Mouse (Mus musculus): ENCODE measurements at regions not wholly inside any gene's neighbourhood (a gene's known extent, or its start where the extent isn't known, plus 50 kb on each side); places are given as distances from the start of the nearest gene placed in this dataset.

- no peak overlapping the region for H3ac ChIP-seq (ENCODE audit: control insufficient read depth, insufficient read length, low read depth)
Observed at GRCm38 (mm10) chr10:30281666-30282065, 81.3 kb upstream of the Cenpw start.

GRCm38 (mm10) chr10:30280451-30280850 lies 80.1 kb upstream of the Cenpw start:
- H3K4me3 ChIP-seq (ENCODE audit: insufficient read depth, poor library complexity, severe bottlenecking): no peak overlapping the region
- no peaks in the 10 kb centered on the region for H3K79me3 ChIP-seq (ENCODE audit: low read depth)
- no peaks in the 10 kb centered on the region for H3K79me2 ChIP-seq (ENCODE audit: control insufficient read depth, insufficient read depth)
- H3K36me3 ChIP-seq (ENCODE audit: control insufficient read depth, insufficient read depth): no peaks in the 10 kb centered on the region
- no peaks in the 10 kb centered on the region for H3K27me3 ChIP-seq (ENCODE audit: control insufficient read depth, insufficient read depth, insufficient read length)
- no peak for TF ChIP-seq CEBPB (IDR thresholded peaks at IDR 0.05; ENCODE audit: low read depth)
- no peak for TF ChIP-seq USF1 (IDR thresholded peaks at IDR 0.05; ENCODE audit: low read depth)
- no peak for TF ChIP-seq MYOD1 (IDR thresholded peaks at IDR 0.05; ENCODE audit: control insufficient read depth, insufficient read length, low read depth)
- TF ChIP-seq FOSL1 (IDR thresholded peaks at IDR 0.05; ENCODE audit: insufficient read depth, low read length, poor library complexity, severe bottlenecking): no peak
- TF ChIP-seq MAX (IDR thresholded peaks at IDR 0.05): no peak
- no peak for TF ChIP-seq CTCF (IDR thresholded peaks at IDR 0.05; ENCODE audit: control insufficient read depth, insufficient read depth, insufficient read length)
- TF ChIP-seq MYOG (IDR thresholded peaks at IDR 0.05; ENCODE audit: control insufficient read depth, extremely low read depth, insufficient read length): no peak
- no peak overlapping the region for H3ac ChIP-seq (ENCODE audit: control insufficient read depth, insufficient read length, low read depth)

More at GRCm38 (mm10) chr10:30281666-30282065, 81.3 kb upstream of the Cenpw start:
- Histone ChIP-seq H3K36me3 (ENCODE audit: control insufficient read depth, insufficient read depth) (no peaks in the 10 kb centered on the region), H3K79me3 (ENCODE audit: low read depth) (no peaks in the 10 kb centered on the region), H3K4me3 (ENCODE audit: insufficient read depth, poor library complexity, severe bottlenecking) (no peak overlapping the region), H3K79me2 (ENCODE audit: control insufficient read depth, insufficient read depth) (no peaks in the 10 kb centered on the region), H3K27me3 (ENCODE audit: control insufficient read depth, insufficient read depth, insufficient read length) (no peaks in the 10 kb centered on the region)
- TF ChIP-seq MAX (IDR thresholded peaks at IDR 0.05) (no peak), MYOD1 (IDR thresholded peaks at IDR 0.05; ENCODE audit: control insufficient read depth, insufficient read length, low read depth) (no peak), MYOG (IDR thresholded peaks at IDR 0.05; ENCODE audit: control insufficient read depth, extremely low read depth, insufficient read length) (no peak), FOSL1 (IDR thresholded peaks at IDR 0.05; ENCODE audit: insufficient read depth, low read length, poor library complexity, severe bottlenecking) (no peak), CEBPB (IDR thresholded peaks at IDR 0.05; ENCODE audit: low read depth) (no peak), CTCF (IDR thresholded peaks at IDR 0.05; ENCODE audit: control insufficient read depth, insufficient read depth, insufficient read length) (no peak), USF1 (IDR thresholded peaks at IDR 0.05; ENCODE audit: low read depth) (no peak)

GRCm38 (mm10) chr10:30279978-30280377 lies 79.6 kb upstream of the Cenpw start:
- Histone ChIP-seq H3K36me3 (ENCODE audit: control insufficient read depth, insufficient read depth) (no peaks in the 10 kb centered on the region), H3ac (ENCODE audit: control insufficient read depth, insufficient read length, low read depth) (no peak overlapping the region), H3K4me3 (ENCODE audit: insufficient read depth, poor library complexity, severe bottlenecking) (no peak overlapping the region), H3K27me3 (ENCODE audit: control insufficient read depth, insufficient read depth, insufficient read length) (no peaks in the 10 kb centered on the region), H3K79me3 (ENCODE audit: low read depth) (no peaks in the 10 kb centered on the region), H3K79me2 (ENCODE audit: control insufficient read depth, insufficient read depth) (no peaks in the 10 kb centered on the region)
- TF ChIP-seq CEBPB (IDR thresholded peaks at IDR 0.05; ENCODE audit: low read depth) (no peak), USF1 (IDR thresholded peaks at IDR 0.05; ENCODE audit: low read depth) (no peak), MAX (IDR thresholded peaks at IDR 0.05) (no peak), MYOD1 (IDR thresholded peaks at IDR 0.05; ENCODE audit: control insufficient read depth, insufficient read length, low read depth) (no peak)

- H3K79me2 ChIP-seq (ENCODE audit: control insufficient read depth, insufficient read depth): no peaks in the 10 kb centered on the region
- no peaks in the 10 kb centered on the region for H3K79me3 ChIP-seq (ENCODE audit: low read depth)
- TF ChIP-seq MYOD1 (IDR thresholded peaks at IDR 0.05; ENCODE audit: control insufficient read depth, insufficient read length, low read depth): no peak
- TF ChIP-seq MYOG (IDR thresholded peaks at IDR 0.05; ENCODE audit: control insufficient read depth, extremely low read depth, insufficient read length): no peak
- TF ChIP-seq USF1 (IDR thresholded peaks at IDR 0.05; ENCODE audit: low read depth): no peak
- TF ChIP-seq CEBPB (IDR thresholded peaks at IDR 0.05; ENCODE audit: low read depth): no peak
- TF ChIP-seq MAX (IDR thresholded peaks at IDR 0.05): no peak
- no peak for TF ChIP-seq CTCF (IDR thresholded peaks at IDR 0.05; ENCODE audit: control insufficient read depth, insufficient read depth, insufficient read length)
- TF ChIP-seq FOSL1 (IDR thresholded peaks at IDR 0.05; ENCODE audit: insufficient read depth, low read length, poor library complexity, severe bottlenecking): no peak
Observed at GRCm38 (mm10) chr10:30278987-30279386, 78.6 kb upstream of the Cenpw start.

GRCm38 (mm10) chr10:30265129-30265528 lies 64.8 kb upstream of the Cenpw start:
- Histone ChIP-seq H3K27me3 (ENCODE audit: control insufficient read depth, insufficient read depth, insufficient read length) (no peaks in the 10 kb centered on the region), H3ac (ENCODE audit: control insufficient read depth, insufficient read length, low read depth) (no peak overlapping the region), H3K79me3 (ENCODE audit: low read depth) (no peaks in the 10 kb centered on the region), H3K79me2 (ENCODE audit: control insufficient read depth, insufficient read depth) (no peaks in the 10 kb centered on the region), H3K4me3 (ENCODE audit: insufficient read depth, poor library complexity, severe bottlenecking) (no peak overlapping the region), H3K36me3 (ENCODE audit: control insufficient read depth, insufficient read depth) (no peaks in the 10 kb centered on the region)
- TF ChIP-seq MAX (IDR thresholded peaks at IDR 0.05): no peak
- TF ChIP-seq USF1 (IDR thresholded peaks at IDR 0.05; ENCODE audit: low read depth): no peak
- TF ChIP-seq MYOD1 (IDR thresholded peaks at IDR 0.05; ENCODE audit: control insufficient read depth, insufficient read length, low read depth): no peak

More at GRCm38 (mm10) chr10:30278987-30279386, 78.6 kb upstream of the Cenpw start:
- Histone ChIP-seq H3K36me3 (ENCODE audit: control insufficient read depth, insufficient read depth) (no peaks in the 10 kb centered on the region), H3ac (ENCODE audit: control insufficient read depth, insufficient read length, low read depth) (no peak overlapping the region), H3K27me3 (ENCODE audit: control insufficient read depth, insufficient read depth, insufficient read length) (no peaks in the 10 kb centered on the region), H3K4me3 (ENCODE audit: insufficient read depth, poor library complexity, severe bottlenecking) (no peak overlapping the region)

GRCm38 (mm10) chr10:30259716-30260115 lies 59.4 kb upstream of the Cenpw start:
- Histone ChIP-seq H3K36me3 (ENCODE audit: control insufficient read depth, insufficient read depth) (no peaks in the 10 kb centered on the region), H3K4me3 (ENCODE audit: insufficient read depth, poor library complexity, severe bottlenecking) (no peak overlapping the region), H3ac (ENCODE audit: control insufficient read depth, insufficient read length, low read depth) (no peak overlapping the region), H3K27me3 (ENCODE audit: control insufficient read depth, insufficient read depth, insufficient read length) (no peaks in the 10 kb centered on the region), H3K79me3 (ENCODE audit: low read depth) (no peaks in the 10 kb centered on the region), H3K79me2 (ENCODE audit: control insufficient read depth, insufficient read depth) (no peaks in the 10 kb centered on the region)
- TF ChIP-seq FOSL1 (IDR thresholded peaks at IDR 0.05; ENCODE audit: insufficient read depth, low read length, poor library complexity, severe bottlenecking): peak; percentile 61
- TF ChIP-seq CTCF (IDR thresholded peaks at IDR 0.05; ENCODE audit: control insufficient read depth, insufficient read depth, insufficient read length): no peak
- TF ChIP-seq CEBPB (IDR thresholded peaks at IDR 0.05; ENCODE audit: low read depth): peak; percentile 93
- peak; percentile 82 for TF ChIP-seq MYOD1 (IDR thresholded peaks at IDR 0.05; ENCODE audit: control insufficient read depth, insufficient read length, low read depth)
- no peak for TF ChIP-seq MYOG (IDR thresholded peaks at IDR 0.05; ENCODE audit: control insufficient read depth, extremely low read depth, insufficient read length)
- no peak for TF ChIP-seq MAX (IDR thresholded peaks at IDR 0.05)
- no peak for TF ChIP-seq USF1 (IDR thresholded peaks at IDR 0.05; ENCODE audit: low read depth)

Measured in C2C12 (cell line).